Comparison of ENCODE assay signal across 28 mouse cellular contexts in genomic region chr8:123873364-123873763, GRCm38 (mm10). TPM values are rescaled to one million over a fixed set of nuclear protein-coding genes. Genes with fewer than 3 reads are reported as not detected.
DNase-seq lines count a peak whose midpoint lies in the region; TF ChIP-seq lines count a peak whose summit lies in the region.
"Had no signal": no experiment of that assay in that cellular context is flagged by ENCODE, and none has a peak within 500 bp of the region (broad histone marks: within the 10 kb centered on the region; RNA-seq: fewer than 3 reads in every experiment).

No protein-coding gene starts in this region.

- H3K4me1 ChIP-seq in heart, embryonic 10.5 days = peaks cover 25% of the 10 kb centered on the region
- peaks cover 20% of the 10 kb centered on the region for H3K4me1 ChIP-seq in olfactory bulb, adult 2 months (ENCODE audit: control insufficient read depth, insufficient read depth, low read length)
- H3K4me1 ChIP-seq: forebrain, embryonic 12.5 days; hindbrain, embryonic 15.5 days; intestine, embryonic 15.5 days had no signal

- no peaks in the 10 kb centered on the region for H3K36me3 ChIP-seq in heart, embryonic 10.5 days
- H3K36me3 ChIP-seq: embryonic facial prominence, embryonic 10.5 days; embryonic facial prominence, embryonic 13.5 days; forebrain, embryonic 12.5 days; forebrain, embryonic 15.5 days; hindbrain, embryonic 12.5 days; hindbrain, embryonic 15.5 days; intestine, embryonic 15.5 days had no signal

- no peaks in the 10 kb centered on the region for H3K27me3 ChIP-seq in heart, embryonic 10.5 days (ENCODE audit: insufficient read depth, poor library complexity, severe bottlenecking)
- H3K27me3 ChIP-seq: embryonic facial prominence, embryonic 13.5 days; forebrain, embryonic 12.5 days; forebrain, embryonic 15.5 days; hindbrain, embryonic 12.5 days; hindbrain, embryonic 15.5 days; intestine, embryonic 15.5 days; Patski had no signal

- H3K27ac ChIP-seq in heart, embryonic 10.5 days = peak overlapping the region; percentile 24; the same call in 1 of the 2 replicates
- peak overlapping the region; percentile 18; the same call in 1 of the 2 replicates for H3K27ac ChIP-seq in layer of hippocampus, adult 2 months
- peak overlapping the region; percentile 56; the same call in 1 of the 2 replicates for H3K27ac ChIP-seq in olfactory bulb, adult 2 months (ENCODE audit: insufficient read depth, low read depth, low read length)
- H3K27ac ChIP-seq: embryonic facial prominence, embryonic 10.5 days; embryonic facial prominence, embryonic 13.5 days; forebrain, embryonic 12.5 days; forebrain, embryonic 15.5 days; hindbrain, embryonic 12.5 days; hindbrain, embryonic 15.5 days; intestine, embryonic 15.5 days had no signal

- intact Hi-C loops in heart, postnatal 14 days (cut with DNase I) = no loop called here

- no peak for DNase-seq in heart, embryonic 10.5 days (ENCODE audit: low spot score)
- no peak for DNase-seq in heart, postnatal 14 days
- no peak for DNase-seq in layer of hippocampus, adult 2 months (ENCODE audit: low spot score in 2 of 2)
- no peak for DNase-seq in layer of hippocampus, adult 18-20 months (ENCODE audit: low spot score in 2 of 2)
- peak; percentile 49 for DNase-seq in 416B (ENCODE audit: low read depth)
- no peak for DNase-seq in adrenal gland, postnatal 4 days (ENCODE audit: low spot score in 2 of 2)
- DNase-seq: adrenal gland, postnatal 10 days; adrenal gland, postnatal 36 days; cerebellum, adult 11-12 months; cerebellum, adult 8-10 months; cerebellum, postnatal 10 days; cerebellum, postnatal 36 days; embryo, embryonic 11 days; gastrocnemius, postnatal 10 days; heart, adult 11 months; heart, postnatal 10 days; kidney, adult 11 months had no signal

- 39% methylated on average over 6 of the region's 6 CpGs for WGBS in heart, embryonic 10.5 days
- 51% methylated on average over 6 of the region's 6 CpGs for WGBS in olfactory bulb, adult 2 months

- H3K4me3 ChIP-seq in heart, embryonic 10.5 days = no peak overlapping the region
- no peak overlapping the region for H3K4me3 ChIP-seq in layer of hippocampus, adult 2 months
- H3K4me3 ChIP-seq in olfactory bulb, adult 2 months (ENCODE audit: insufficient read depth, low read depth, low read length) = no peak overlapping the region
- H3K4me3 ChIP-seq: embryonic facial prominence, embryonic 10.5 days; embryonic facial prominence, embryonic 13.5 days; erythroblast, embryonic 14.5 days; forebrain, embryonic 12.5 days; forebrain, embryonic 15.5 days; hindbrain, embryonic 12.5 days; hindbrain, embryonic 15.5 days; intestine, embryonic 15.5 days had no signal

- TF ChIP-seq POLR2A in olfactory bulb, adult 2 months (IDR thresholded peaks at IDR 0.05; ENCODE audit: insufficient read depth, low read depth, low read length) = no peak

- no peaks in the 10 kb centered on the region for H3K9me3 ChIP-seq in heart, embryonic 10.5 days
- H3K9me3 ChIP-seq: embryonic facial prominence, embryonic 10.5 days; embryonic facial prominence, embryonic 13.5 days; forebrain, embryonic 12.5 days; forebrain, embryonic 15.5 days; hindbrain, embryonic 12.5 days; hindbrain, embryonic 15.5 days; intestine, embryonic 15.5 days had no signal

- no peak for TF ChIP-seq CTCF in layer of hippocampus, adult 2 months (conservative IDR thresholded peaks at IDR 0.05)
- TF ChIP-seq CTCF in olfactory bulb, adult 2 months (IDR thresholded peaks at IDR 0.05; ENCODE audit: insufficient read depth, low read depth, low read length) = no peak

RNA-seq across cellular contexts. Expression of gene Ccsap, which starts 13.4 kb away (rescaled TPM):
- 3.7 and 4.0 TPM in 2 replicates for polyA plus RNA-seq in heart, embryonic 10.5 days (2016; fragmentation: Nextera tagmentation; extraction: Ambion mirVana)
- total RNA-seq in heart, postnatal 14 days (2021) = 1 to 10 TPM; 1.7 to 2.2 TPM
- 10 to 100 TPM; 62.3 to 62.7 TPM for total RNA-seq in layer of hippocampus, adult 2 months (2021)
- 10 to 100 TPM; 56.7 to 61.7 TPM for total RNA-seq in layer of hippocampus, adult 18-20 months (2021)
- polyA plus RNA-seq in olfactory bulb, adult 2 months (2012; ENCODE audit: insufficient read depth, insufficient read length, low replicate concordance, missing spikeins) = not detected in 2 replicates
- total RNA-seq in adrenal gland, postnatal 4 days (2021) = 1 to 10 TPM; 7.3 to 8.0 TPM

RNA-seq across cellular contexts. Expression of gene Acta1, which starts 21.2 kb away (rescaled TPM):
- 630 and 944 TPM in 2 replicates for polyA plus RNA-seq in heart, embryonic 10.5 days (2016; fragmentation: Nextera tagmentation; extraction: Ambion mirVana)
- 100 to 1,000 TPM; 284 to 359 TPM for total RNA-seq in heart, postnatal 14 days (2021)
- 1 to 10 TPM; 6.0 to 6.5 TPM for total RNA-seq in layer of hippocampus, adult 2 months (2021)
- 1 to 10 TPM; 5.2 to 7.0 TPM for total RNA-seq in layer of hippocampus, adult 18-20 months (2021)
- not detected in 2 replicates for polyA plus RNA-seq in olfactory bulb, adult 2 months (2012; ENCODE audit: insufficient read depth, insufficient read length, low replicate concordance, missing spikeins)
- 1,000 to 10,000 TPM in 1 of 2 experiments, 100 to 1,000 TPM in 1; 358 to 1,099 TPM for total RNA-seq in adrenal gland, postnatal 4 days (2021)
- total RNA-seq: hematopoietic stem cell, adult 5-6 weeks had no signal

Comparison
In these comparisons a context has a peak if more than half of its experiments do, and no peak if none do; other contexts are left out.
1. RNA of gene Ccsap, which starts 13.4 kb away (total RNA-seq): 62.3 to 62.7 TPM in layer of hippocampus, adult 2 months and 56.7 to 61.7 TPM in layer of hippocampus, adult 18-20 months; 7.3 to 8.0 TPM in adrenal gland, postnatal 4 days and 1.7 to 2.2 TPM in heart, postnatal 14 days; every median in the first group is over 4 times any median in the second.
2. RNA of gene Acta1, which starts 21.2 kb away (total RNA-seq): 358 to 1,099 TPM in adrenal gland, postnatal 4 days and 284 to 359 TPM in heart, postnatal 14 days; 5.2 to 7.0 TPM in layer of hippocampus, adult 18-20 months and 6.0 to 6.5 TPM in layer of hippocampus, adult 2 months; every median in the first group is over 10 times any median in the second.
3. Peak in every context shown above with its lines, with median percentiles within 50 percentile points of each other: H3K27ac ChIP-seq.